Mouse (Mus musculus): ENCODE results near the gene Slc7a14.

DNA sequence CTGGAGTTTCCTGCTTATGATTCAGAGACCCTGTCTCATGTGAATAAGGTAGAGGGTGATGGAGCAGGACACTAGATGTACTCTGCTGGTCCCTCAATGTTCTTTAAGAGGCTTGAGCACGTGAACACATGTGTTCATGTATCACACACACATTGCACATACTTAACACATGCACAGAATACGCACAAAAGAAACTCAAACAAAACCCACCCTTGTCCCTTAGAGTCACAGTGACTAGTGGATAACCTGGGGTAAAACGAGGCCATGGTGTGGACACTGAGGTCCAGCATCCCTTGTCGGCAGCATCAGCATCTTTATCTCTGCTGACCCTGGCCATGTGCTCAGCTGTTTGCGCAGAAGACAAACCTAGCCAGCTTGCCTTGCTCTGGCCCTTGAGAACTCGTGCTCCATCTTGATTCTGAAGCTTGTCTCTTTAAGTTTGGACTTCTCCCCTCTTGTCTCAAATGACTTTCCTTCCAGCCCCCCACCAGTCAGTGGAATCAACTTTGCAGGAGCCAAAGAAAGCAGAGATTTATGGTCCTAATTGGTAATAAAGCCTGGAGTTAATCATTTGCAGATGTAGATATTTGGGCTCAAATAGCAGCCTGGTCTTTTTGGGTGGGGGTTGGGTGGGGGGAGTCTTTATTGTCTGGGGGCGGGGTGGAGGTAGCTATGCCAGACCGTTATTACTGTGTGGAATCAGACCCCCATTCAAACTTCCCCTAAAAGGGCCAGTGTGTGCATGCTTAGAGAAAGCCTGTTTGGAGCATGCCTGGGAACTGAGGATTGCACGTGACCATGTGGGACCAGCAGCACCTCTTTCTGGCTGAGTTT is 97.8 kb downstream of the Slc7a14 start:
- TF ChIP-seq CTCF (IDR thresholded peaks at IDR 0.05; ENCODE audit: low read depth): no peak
- no peak for TF ChIP-seq EP300 (IDR thresholded peaks at IDR 0.05; ENCODE audit: low read depth)
